Mouse (Mus musculus): ENCODE results near the gene Rhobtb3.

Gene Rhobtb3

DNA sequence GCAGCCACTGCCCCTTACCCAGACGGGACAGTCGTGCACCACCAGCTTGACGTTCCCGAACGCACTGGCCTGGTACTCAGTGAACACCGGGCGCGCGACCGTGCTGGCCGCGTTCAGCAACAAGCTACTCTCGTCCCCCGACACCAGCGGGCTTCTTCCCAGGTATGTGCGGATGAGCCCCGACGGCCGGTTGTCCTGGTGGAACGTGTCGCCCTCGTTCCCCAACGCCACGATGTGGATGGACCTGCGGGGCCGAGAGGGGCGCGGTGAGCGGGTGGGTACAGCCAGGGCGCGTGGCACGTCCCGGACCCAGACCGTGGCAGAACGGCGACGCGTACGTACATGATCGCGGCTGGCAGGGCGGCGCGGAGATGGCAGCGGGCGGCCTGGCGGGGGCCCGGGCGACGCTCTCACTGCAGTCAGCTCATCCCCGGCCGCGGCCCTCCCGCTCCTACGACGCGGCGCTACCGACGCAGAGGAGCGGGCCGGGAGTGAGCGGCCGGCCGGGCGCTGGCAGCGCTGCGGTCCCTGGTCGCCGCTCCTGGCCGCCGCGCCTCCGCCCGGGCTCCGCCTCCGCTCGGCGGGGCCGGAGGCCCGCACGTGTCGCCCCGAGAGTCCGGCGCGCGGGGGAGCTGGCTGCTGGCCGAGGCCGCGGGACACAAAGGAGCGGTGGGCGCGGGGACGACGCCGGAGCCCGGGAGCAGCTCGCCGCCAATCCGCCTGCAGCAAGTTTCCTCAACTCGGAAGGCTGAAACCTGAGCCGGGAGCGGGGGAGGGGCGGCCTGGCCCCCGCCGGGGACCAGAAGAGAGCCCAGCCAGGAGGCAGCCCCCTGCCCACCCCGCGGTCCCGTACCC, at the start of gene Rhobtb3:
TSS of gene Rhobtb3 (minus strand) at position 737 of the 855 bp plus-strand sequence.
- peak; percentile 98 for DNase-seq

DNA sequence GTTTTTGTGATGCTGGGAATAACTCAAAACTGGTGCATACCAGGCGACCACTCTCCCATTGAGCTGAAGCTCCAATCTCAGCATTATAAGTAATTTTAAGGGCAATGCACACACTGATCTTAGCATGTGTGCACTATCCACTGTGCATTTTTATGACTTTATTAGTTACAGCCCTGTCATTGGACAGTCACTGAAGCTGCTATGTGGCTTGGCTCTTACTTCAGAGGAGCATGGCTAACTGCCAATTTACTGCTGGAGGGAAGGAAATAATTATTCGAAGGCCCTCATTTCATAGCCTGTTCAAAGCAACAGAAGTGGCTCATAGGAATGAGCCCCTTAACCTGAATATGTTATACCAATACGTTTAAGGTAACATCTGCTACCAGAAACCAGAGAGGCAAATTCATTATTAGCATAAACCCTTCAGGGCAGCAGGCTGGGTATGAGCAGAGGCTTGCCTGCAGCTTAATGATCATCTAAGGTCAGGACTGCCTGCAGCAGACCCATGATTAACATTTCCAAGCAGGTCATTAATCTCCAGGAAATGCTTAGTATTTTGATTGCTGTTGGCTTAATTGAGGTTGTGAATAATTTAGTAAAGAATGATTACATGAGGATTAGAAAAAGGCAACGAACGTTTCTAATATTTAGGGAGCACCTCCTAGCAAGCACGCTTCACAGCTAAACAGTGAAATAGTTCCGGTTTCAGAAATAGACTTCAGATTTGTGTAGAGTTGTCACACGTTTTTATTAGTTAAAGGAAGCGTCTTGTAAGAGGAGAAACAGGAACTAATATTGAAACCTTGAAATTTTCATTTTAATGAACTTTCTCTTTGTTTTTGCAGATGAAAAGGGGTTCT, 48.7 kb upstream of the Rhobtb3 start:
- DNase-seq: peak; percentile 81

DNA sequence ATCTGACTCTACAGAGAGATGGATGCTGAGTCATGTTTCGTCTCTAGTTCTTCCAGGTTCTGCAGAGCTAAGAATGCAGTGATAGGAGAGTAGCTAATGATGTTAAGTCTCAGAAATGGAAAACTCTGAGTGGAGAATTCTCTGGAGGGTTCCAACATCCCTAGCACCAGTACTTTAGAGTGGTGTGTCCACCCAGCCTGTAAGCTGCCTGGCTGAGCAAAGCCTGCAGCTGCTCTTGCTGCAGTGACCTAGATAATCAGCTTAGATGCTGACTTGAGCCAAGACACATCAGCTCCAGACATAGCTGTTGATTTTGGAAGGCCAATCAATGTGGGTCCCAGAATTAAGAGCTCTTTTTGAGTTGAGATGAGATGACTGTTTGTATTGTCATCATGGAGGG, 44.4 kb upstream of the Rhobtb3 start:
- peak; percentile 98 for DNase-seq

DNA sequence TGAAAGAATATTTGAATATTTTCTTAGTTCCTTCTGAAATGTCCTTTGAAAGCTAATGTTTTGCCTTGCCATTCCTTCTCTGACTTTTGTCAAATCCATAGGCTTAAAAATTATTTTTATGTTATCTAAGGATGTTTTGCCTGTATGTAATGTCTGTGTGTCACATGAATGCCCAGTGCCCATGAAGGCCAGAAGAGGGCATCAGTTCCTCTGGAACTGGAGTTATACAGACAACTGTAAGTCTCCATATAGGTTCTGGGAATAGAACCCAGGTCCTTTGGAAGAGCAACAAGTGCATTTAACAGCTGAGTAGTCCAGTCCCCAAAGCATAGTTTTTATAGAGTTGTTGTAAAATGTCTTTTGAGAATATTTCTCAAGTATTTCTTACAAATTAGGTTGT, 38.2 kb upstream of the Rhobtb3 start:
- peak; percentile 17 for DNase-seq

DNA sequence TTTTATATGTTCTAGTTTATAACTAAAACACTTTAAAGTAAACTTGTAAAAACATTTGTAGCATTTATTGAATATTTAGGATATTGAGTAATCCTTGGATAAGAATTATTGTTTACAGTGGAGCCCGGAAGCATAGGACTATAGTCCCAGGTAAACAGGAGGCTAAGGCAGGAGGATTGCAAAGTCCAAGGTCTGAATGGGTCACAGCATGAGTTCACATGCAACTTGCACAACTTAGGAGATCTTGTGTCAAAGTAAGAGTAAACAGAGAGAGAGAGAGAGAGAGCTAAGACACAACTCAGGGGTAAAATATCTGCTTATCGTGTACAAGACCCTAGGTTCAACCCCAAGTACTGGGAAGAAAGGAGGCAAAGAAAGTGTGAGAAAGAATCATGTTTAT, 32.9 kb upstream of the Rhobtb3 start:
- no peak for DNase-seq

DNA sequence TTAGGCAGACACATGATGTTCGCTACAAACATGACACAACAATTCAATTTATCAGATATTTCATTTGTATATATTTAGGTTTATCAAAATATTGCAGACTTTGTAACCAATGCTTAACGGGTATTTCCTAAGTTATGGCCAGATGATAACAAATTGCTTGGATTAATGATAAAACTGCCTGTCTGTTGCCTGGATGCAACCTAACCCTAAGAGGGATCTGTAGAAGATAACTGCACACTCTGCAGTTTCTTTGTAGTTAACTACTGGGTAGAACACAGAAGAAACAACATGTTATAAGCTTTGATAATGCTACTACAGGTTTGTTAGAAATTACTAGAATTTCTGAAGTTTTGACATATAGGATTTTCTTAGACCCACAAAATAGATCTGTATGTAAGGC, 32.5 kb upstream of the Rhobtb3 start:
- DNase-seq: no peak

DNA sequence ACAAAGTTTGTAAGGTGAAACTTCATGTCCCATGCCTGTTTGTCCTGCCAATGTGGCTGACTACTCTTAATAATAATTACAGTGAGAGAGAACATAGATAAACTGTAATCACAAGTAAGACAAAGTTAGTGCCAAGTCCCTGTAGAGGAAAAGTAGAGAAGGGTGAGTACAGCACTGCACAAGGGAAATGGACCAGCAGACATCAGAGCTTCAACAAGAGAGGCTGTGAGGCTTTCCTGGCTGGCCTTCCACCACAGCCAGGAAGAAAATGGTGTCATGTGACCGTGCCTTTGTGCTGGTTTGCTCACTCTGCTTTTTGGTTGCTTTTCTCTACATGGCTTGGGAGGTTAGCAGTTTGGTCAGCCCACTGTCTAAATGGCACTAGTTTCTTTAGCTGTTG, 31.9 kb upstream of the Rhobtb3 start:
- peak; percentile 76 for DNase-seq

DNA sequence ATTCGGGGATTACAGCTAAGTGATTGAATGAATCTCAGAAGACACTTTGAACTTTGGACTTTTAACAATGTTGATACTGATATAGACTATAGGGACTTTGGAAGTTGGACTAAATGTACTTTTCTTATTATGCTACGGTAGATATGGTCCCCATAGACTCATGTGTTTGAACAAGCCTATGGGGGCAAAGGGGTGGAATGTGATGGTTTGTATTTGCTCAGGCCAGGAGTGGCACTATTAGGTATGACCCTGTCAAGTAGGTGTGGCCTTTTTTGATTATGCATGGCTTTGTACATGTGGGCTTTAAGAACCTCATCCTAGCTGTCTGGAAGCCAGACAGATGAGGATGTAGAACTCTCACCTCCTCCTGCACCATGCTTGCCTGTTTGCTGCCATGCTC, 30.8 kb upstream of the Rhobtb3 start:
- DNase-seq: peak; percentile 33

DNA sequence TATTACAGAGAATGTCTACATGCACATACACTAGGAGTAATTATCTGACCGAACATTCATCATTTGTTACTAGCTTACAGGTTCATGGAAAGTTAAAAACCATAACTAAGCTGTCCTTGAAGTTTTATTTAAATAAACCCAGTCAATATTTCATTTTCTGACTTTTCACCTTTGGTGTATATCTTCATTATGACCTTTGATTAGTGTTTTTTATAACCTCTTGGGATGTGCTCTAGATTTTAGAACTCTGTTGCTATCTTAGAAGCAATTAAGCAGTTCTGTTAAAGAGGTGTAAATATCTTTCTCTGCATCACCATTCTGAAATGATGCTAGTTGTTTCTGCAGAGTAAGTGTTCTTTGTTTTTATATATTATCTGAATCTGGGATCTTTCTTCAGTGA, 23.1 kb upstream of the Rhobtb3 start, which contains the start of gene Spata9:
TSS of gene Spata9 (plus strand) at position 301 of the 400 bp plus-strand sequence.
- no peak for DNase-seq

DNA sequence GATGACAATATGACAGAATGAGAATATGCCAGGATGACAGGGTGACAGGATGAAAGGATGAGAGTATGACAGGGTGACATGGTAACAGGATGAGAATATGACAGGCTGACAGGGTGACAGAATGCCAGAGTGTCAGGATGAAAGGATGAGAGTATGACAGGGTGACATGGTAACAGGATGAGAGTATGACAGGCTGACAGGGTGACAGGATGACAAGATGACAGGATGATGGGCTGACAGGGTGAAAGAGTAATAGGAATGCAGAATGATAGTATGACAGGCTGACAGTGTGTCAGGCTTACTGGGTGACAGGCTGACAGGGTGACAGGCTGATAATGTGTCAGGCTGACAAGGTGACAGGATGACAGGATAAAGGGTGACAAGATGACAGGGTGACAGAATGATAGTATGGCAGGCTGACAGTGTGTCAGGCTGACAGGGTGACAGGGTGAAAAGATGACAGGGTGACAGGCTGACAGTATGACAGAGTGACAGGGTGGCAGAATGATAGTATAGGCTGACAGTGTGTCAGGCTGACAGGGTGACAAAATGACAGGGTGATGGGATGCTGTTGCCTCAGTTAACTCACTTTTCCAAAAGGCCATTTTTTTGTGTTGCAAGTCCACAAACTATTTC, 11.8 kb upstream of the Rhobtb3 start:
- DNase-seq: peak; percentile 68

DNA sequence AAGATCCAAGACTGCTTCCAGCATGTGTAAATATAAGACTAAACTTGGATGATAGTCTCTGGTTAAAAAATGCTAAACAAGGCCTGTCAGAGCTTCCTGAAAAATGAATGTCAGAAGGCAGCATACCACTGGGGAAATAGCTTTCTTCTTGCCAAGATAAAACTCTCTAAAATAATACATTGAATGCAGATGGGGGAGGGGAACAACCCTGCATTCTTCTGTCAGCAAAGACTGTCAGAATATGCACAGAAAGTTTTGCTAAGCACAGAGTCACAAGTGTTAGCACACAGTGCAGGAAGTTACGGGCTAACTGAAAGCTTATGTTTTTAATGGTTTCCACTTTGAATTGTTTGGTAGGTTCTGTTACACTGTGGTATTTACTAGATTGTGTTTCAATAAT, 6.6 kb upstream of the Rhobtb3 start:
- DNase-seq: peak; percentile 28

DNA sequence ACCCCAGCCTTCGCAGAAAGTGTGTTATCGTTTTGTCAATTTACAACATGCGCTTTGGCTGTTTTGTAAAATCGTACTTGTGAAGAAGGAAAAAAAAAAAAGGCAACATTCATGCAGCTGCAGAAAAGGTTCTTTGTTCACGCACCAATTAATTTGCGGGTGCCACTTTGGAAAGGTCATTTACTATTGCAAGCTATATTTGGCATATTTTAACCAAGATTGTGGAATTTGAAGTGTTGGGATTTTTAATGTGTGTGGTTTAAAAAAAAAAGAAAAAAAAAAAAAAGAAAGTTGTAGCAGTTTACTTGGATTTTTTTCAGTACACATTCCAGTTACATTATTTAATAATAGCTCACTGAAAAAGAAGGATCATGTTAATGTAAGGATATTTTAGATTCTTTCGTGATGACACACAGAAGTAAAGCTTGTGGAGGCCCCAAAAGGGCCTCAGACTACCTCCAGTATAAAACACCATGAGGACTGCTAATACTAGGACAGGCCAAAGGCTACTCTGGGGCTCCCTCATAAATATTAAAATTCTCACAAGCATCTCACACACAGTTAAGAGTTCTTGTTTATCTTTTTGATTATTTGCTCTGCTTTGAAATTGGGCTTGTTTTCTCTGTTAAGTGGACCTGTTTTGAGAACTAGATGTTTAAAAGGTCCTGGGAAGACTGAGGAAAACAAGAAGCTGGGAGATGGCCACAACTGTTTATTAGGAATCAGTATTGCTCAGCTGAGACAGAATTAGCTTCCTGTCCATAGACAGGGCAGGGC, 507 bp upstream of the Rhobtb3 start:
- peak; percentile 4 for DNase-seq

DNA sequence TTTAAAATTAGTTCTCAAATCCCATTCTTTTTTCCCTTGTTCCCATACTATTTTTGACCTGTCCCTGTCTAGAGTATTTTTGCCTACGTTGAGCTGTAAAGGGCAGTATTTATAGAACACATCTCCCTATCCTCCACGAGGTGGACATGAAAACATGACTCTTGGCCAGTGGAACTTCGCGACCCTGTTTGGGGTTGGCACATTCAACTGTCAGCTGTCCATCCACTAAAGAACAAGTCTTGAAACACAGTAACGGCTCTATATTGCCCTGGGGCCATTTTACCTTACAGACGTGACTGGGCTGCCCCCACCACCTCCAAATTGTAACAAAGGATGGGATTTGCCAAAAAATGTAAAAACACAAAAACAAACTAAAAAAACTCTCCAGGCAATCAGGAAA, 994 bp downstream of the Rhobtb3 start:
- DNase-seq: peak; percentile 88

DNA sequence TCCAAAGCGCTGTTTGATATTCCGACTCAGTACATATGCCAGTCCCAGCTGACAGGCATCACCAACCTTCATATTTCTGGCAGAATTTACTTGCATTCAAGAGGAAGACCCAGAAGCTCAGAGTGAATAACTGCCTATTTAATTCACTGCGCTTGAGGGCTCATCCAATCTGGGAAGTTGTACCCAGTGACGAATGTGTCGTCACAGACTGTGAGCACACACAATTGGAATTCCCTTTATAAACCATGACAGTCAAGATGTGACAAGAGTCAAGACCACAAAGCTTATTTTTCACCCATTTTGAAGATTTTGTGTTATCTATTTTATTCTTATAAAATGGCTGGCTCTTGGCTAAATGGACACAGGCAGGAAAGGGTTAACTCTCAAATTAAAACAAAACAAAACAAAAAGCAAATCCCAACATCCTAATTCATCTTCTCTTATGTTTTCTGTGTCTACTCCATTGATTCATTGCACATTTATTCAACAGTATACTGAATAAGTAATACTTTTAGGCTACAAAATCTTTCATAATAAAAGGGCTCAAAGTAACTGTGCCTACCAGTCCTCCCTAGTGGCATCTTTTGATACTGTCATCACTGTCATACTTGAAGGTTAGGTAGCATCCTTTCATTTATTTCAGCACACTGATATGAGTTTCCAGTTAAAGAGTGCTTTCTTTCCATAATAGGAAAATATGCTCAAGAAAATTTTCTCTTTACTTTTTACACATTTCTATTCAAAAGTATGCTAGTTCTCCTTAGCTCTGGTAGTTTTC, 2.0 kb downstream of the Rhobtb3 start:
- DNase-seq: no peak

DNA sequence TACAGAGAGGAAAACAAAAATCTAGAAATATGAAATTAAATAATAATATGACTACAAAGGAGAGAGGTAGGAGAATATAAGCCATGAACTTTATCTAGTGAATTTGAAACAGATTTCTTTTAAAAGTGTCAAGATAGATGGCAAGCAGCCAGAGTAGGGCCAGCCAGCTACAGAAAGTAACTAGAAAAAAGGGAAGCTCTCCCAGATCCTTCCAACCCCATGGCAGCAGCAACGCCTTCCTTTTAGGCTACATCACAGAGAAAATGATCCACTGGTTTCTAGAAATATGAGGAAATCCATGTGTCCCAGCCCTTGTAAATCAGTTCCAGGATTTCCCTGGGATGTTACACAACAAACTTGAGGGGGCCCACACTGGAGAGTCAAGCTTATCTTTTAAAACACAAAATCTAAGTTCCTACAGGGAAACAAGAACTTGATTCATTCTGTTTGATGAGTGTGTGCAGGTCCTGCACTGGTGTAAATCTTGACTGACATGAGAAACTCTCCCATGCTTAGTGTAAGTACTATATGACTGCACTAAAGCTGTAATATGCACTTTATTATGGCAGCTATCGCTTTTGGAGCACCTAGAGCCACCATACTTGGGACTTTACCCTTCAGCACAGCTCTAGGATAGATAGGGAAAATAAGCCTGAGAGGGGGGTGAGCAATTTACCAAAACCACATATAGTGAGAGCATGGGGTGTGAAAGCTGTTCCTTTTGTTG, 2.8 kb downstream of the Rhobtb3 start:
- peak; percentile 92 for DNase-seq

DNA sequence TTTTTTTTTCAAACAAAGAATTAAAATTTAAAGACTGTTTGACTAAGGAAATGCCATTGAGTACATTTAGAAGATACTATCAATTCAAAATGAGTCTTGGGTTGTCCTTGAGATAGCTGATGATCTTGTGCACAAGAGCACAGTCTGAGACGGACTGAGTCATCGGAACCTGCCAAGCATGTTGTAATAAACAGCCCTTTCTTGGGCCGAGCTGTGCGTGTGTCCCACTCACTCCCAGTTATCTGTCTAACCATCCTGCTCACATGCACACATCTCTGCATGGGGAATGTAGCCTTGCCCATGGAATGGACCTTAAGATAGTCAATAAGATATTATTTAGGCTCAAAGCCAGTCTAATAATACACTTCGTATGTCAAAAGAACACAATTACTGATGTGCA, 4.9 kb downstream of the Rhobtb3 start:
- DNase-seq: peak; percentile 73

DNA sequence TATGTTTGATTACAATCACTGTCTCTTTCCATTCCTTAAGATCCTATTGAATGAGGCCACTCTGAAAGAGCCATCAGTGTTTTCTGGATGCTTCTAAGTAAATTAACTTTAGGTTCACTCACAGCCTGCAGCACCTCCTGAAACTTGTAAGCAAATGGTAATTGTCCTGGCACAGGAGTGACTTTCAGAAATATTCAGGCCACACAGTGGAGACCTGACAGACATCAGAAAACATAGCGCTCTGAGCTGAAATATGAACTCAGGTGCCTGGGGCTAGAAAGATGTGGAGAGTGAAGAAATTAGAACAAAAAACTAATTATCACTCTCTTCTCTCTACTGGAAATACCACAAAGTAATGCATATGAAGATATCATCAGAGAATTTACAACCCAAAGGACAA, 10.4 kb downstream of the Rhobtb3 start:
- DNase-seq: peak; percentile 9

DNA sequence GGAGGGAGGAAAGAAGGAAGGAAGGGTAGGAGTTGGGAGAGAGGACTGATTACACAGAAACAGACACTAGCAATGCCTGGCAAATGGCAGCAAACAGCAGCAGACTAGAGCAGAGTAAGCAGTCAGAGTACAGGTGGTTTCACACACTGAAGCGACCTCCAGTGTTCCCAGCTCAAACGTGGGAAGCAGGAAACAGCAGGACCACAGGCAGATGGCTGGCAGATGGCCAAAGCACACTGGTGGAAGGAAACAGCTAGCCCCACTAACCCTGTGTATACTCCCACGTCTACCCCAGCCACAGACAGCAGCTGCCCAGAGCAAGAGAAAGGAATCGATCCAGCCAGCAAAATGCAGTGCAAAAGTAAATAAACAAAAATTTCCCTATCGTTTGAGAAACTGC, 12.7 kb downstream of the Rhobtb3 start:
- DNase-seq: peak; percentile 94

DNA sequence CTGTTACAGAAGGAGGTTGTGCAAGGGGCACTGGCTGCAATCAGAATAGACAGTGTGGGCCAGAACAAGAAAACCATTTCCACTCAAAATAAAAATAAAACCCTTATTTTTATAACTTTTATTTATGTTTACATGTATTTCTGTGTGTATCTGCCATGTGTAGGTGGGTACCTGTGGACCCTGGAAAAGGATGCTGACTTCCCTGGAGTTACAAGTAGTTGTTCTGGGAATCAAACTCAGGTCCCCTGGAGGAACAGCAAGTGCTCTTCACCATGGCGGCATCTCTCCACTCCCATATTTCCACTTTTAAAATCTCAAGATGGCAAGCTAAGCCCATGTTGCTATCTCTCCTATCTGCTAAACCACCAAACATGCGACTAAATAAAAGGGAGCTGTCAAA, 13.1 kb downstream of the Rhobtb3 start:
- peak; percentile 59 for DNase-seq

DNA sequence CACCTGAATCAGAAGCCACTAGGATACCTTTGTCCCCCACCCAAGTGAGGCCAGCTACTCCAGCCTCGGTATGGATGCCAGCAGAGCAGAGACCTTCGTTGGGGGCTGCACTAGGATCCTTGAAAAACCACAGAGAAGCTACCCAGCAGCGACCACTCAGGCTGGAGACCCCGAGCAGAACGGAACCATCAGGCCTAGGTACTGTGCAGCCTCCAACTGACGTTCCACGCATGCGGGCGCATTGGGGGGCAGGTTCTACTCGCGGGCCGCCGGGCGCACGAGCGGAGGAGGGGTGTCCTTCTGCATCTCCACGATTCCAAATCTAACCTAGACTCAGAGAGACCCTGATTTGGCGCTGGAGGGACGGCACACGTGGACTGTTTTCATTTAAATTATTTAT, 13.7 kb downstream of the Rhobtb3 start:
- peak; percentile 84 for DNase-seq

DNA sequence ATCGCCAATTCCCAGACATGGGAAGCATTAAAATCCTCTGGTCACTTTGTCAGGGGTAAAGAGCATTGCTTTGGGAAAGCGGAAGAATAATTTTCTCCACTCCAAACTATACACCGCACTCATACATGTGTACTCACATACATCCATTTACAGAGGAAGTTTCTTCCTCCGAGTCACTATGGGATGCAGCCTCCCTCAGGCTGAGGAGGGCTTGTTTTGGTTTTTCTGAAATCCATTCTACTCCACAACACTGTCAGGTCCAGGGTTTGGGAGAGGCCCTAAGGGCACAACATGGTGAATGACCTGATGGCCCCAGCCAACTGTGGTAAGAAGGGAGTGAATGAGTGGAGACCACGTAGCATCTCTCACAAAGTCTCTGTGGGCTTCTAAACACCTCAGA, 14.7 kb downstream of the Rhobtb3 start:
- peak; percentile 66 for DNase-seq
